Mouse (Mus musculus): ENCODE results near the gene Terf2. TPM values are rescaled to one million over a fixed set of nuclear protein-coding genes. Genes with fewer than 3 reads are reported as not detected.

Gene Terf2
- polyA plus RNA-seq, 1 experiment from 2014 or later: 9.9 TPM

DNA sequence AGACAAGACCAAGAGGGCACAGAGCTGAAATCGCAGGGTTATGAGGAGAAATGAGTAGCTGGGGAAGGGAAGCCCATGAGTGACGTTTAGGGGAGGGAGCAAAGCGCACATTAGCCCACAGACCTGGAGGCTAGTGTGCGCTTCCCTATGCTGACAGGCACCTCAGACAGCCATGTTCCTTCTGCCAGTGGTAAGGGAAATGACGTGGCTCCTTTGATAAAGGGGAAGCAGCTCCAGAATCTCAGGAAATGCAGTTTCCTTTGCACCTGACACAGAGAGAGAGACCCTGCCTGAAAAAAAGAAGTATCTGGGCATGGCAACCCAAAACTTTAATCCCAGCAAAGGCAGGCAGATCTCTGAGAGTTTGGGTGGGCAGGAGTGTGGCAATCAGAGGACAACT lies 66.3 kb downstream of the Terf2 start:
- H3K4me2 ChIP-seq: no peak overlapping the region
- H3K36me3 ChIP-seq: no peaks in the 10 kb centered on the region
- H3K27ac ChIP-seq (replicated peaks): no peak overlapping the region
- no peak overlapping the region for H3K4me3 ChIP-seq
- H3K9ac ChIP-seq: no peak overlapping the region
- ATAC-seq (ENCODE audit: extremely low read depth, insufficient number of reproducible peaks, low FRiP score, low TSS enrichment): no peak
- H3K4me1 ChIP-seq: peaks cover 21% of the 10 kb centered on the region
- no peaks in the 10 kb centered on the region for H3K9me3 ChIP-seq
- 61% methylated on average over 5 of the region's 5 CpGs for WGBS
- no peaks in the 10 kb centered on the region for H3K27me3 ChIP-seq (replicated peaks)

DNA sequence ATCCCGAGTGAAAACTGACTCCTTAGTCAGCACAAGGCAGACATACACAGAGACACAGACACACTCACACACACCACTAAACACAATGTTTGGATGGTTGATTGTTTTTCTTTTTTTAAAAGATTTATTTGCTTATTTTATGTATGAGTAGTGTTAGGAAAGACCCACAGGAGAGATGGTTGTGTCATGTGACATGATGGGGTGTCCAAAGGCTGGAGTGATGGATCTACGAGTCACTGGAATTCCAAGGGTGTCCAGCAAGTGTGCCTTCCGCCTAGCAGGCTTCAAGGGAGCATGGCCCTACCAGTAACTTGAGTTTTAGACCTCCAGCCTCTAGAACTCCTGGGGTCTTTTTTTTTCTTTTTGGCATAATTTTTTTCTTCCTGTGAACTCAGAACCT lies 67.0 kb downstream of the Terf2 start:
- Histone ChIP-seq H3K27me3 (replicated peaks) (no peaks in the 10 kb centered on the region), H3K4me3 (no peak overlapping the region), H3K4me1 (peaks cover 21% of the 10 kb centered on the region), H3K9me3 (no peaks in the 10 kb centered on the region), H3K9ac (no peak overlapping the region), H3K27ac (replicated peaks) (no peak overlapping the region), H3K36me3 (no peaks in the 10 kb centered on the region), H3K4me2 (no peak overlapping the region)
- 64% methylated on average over 3 of the region's 3 CpGs for WGBS
- ATAC-seq (ENCODE audit: extremely low read depth, insufficient number of reproducible peaks, low FRiP score, low TSS enrichment): no peak

DNA sequence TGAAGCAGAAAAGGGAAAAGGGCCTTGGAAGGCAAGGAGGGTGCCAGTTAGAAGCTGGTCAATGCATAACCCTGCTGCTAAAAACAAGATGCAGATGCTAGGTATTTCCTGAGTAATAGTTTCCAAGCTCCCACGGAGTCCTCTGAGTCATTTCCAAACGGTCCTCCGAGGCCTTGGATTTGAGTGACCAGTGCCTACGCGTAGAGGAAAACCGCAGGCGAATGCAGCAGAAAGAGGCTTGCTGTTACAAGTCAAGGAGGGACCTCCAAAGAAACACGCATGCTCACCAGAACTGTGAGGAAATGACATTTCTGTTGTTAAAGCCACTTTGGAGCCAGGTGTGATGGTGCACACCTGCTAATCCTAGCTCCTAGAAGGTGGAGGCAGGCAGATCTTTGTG lies 72.9 kb downstream of the Terf2 start:
- Histone ChIP-seq H3K4me1 (no peaks in the 10 kb centered on the region), H3K27me3 (replicated peaks) (no peaks in the 10 kb centered on the region), H3K4me2 (no peak overlapping the region), H3K4me3 (no peak overlapping the region), H3K36me3 (no peaks in the 10 kb centered on the region), H3K9ac (no peak overlapping the region), H3K27ac (replicated peaks) (no peak overlapping the region), H3K9me3 (no peaks in the 10 kb centered on the region)
- no peak for ATAC-seq (ENCODE audit: extremely low read depth, insufficient number of reproducible peaks, low FRiP score, low TSS enrichment)
- WGBS: 79% methylated on average over 8 of the region's 8 CpGs

Small RNA genes lying within 50 kb of the gene (microRNA-seq; reads per million reads assigned to microRNA genes)
- gene Mir7075: 1.4 reads per million

Other genes starting within 250 kb of the Terf2 start
- 0.04 and 0.18 TPM in 2 replicates for gene Has3, start 226.3 kb downstream of the Terf2 start, polyA plus RNA-seq (2015; fragmentation: Nextera tagmentation; extraction: Ambion mirVana)
- gene Utp4, start 202.9 kb downstream of the Terf2 start, polyA plus RNA-seq (2015; fragmentation: Nextera tagmentation; extraction: Ambion mirVana): 43.6 and 47.1 TPM in 2 replicates
- gene Sntb2, start 160.8 kb downstream of the Terf2 start, polyA plus RNA-seq (2015; fragmentation: Nextera tagmentation; extraction: Ambion mirVana): 10.3 and 11.4 TPM in 2 replicates
- 46.1 and 50.3 TPM in 2 replicates for gene Vps4a, start 65.3 kb downstream of the Terf2 start, polyA plus RNA-seq (2015; fragmentation: Nextera tagmentation; extraction: Ambion mirVana)
- 41.2 and 46.7 TPM in 2 replicates for gene Pdf, start 47.9 kb downstream of the Terf2 start, polyA plus RNA-seq (2015; fragmentation: Nextera tagmentation; extraction: Ambion mirVana)
- gene Cog8, start 39.9 kb downstream of the Terf2 start, polyA plus RNA-seq (2015; fragmentation: Nextera tagmentation; extraction: Ambion mirVana): 24.8 and 25.9 TPM in 2 replicates
- gene Nip7, start 39.7 kb downstream of the Terf2 start, polyA plus RNA-seq (2015; fragmentation: Nextera tagmentation; extraction: Ambion mirVana): 51.7 and 59.1 TPM in 2 replicates
- 0.41 TPM in 1 of 2 replicates, not detected in the other for gene Tmed6, start 30.9 kb downstream of the Terf2 start, polyA plus RNA-seq (2015; fragmentation: Nextera tagmentation; extraction: Ambion mirVana)
- gene Cyb5b, start 54.1 kb upstream of the Terf2 start, polyA plus RNA-seq (2015; fragmentation: Nextera tagmentation; extraction: Ambion mirVana): 58.9 and 60.2 TPM in 2 replicates
- 10.0 and 10.4 TPM in 2 replicates for gene Nfat5, start 196.9 kb upstream of the Terf2 start, polyA plus RNA-seq (2015; fragmentation: Nextera tagmentation; extraction: Ambion mirVana)

All from heart, embryonic 13.5 days (tissue).